In genomic region chr1:168344262-168344661, GRCm38 (mm10) we compare ENCODE assay signal across 17 mouse cellular contexts.
DNase-seq lines count a peak whose midpoint lies in the region; ATAC-seq and TF ChIP-seq lines count a peak whose summit lies in the region.
"Had no signal": no experiment of that assay in that cellular context is flagged by ENCODE, and none has a peak within 500 bp of the region (broad histone marks: within the 10 kb centered on the region; RNA-seq: fewer than 3 reads in every experiment).

No protein-coding gene starts in this region.

- H3K27ac ChIP-seq in forebrain, embryonic 13.5 days: 0 out of 2 replicates have a peak overlapping the region, but pooled peaks have one; percentile 27
- H3K27ac ChIP-seq in forebrain, embryonic 10.5 days: no peak overlapping the region
- H3K27ac ChIP-seq in layer of hippocampus, adult 2 months: peak overlapping the region; percentile 23; the same call in 1 of the 2 replicates
- 0 out of 2 replicates have a peak overlapping the region, but pooled peaks have one; percentile 28 for H3K27ac ChIP-seq in neural tube, embryonic 15.5 days (replicated peaks)
- H3K27ac ChIP-seq in kidney, embryonic 14.5 days (ENCODE audit: low read depth, low read length): no peak overlapping the region
- H3K27ac ChIP-seq: liver, embryonic 14.5 days had no signal

- H3K4me1 ChIP-seq in forebrain, embryonic 13.5 days: peaks cover 81% of the 10 kb centered on the region
- H3K4me1 ChIP-seq in forebrain, embryonic 10.5 days: peaks cover 76% of the 10 kb centered on the region
- H3K4me1 ChIP-seq in neural tube, embryonic 15.5 days: peaks cover 35% of the 10 kb centered on the region
- H3K4me1 ChIP-seq in kidney, embryonic 14.5 days (ENCODE audit: control insufficient read depth, insufficient read depth, low read length): peaks cover 30% of the 10 kb centered on the region

- H3K4me3 ChIP-seq in forebrain, embryonic 13.5 days: no peak overlapping the region
- no peak overlapping the region for H3K4me3 ChIP-seq in forebrain, embryonic 10.5 days
- H3K4me3 ChIP-seq in layer of hippocampus, adult 2 months: no peak overlapping the region
- no peak overlapping the region for H3K4me3 ChIP-seq in neural tube, embryonic 15.5 days (replicated peaks)
- no peak overlapping the region for H3K4me3 ChIP-seq in kidney, embryonic 14.5 days (ENCODE audit: low read length)
- H3K4me3 ChIP-seq: hindbrain, embryonic 15.5 days; megakaryocyte, embryonic 14.5 days had no signal

- 76% methylated on average over 5 of the region's 5 CpGs for WGBS in forebrain, embryonic 13.5 days
- WGBS in forebrain, embryonic 10.5 days: 82% methylated on average over 5 of the region's 5 CpGs
- WGBS in neural tube, embryonic 15.5 days: 73% methylated on average over 5 of the region's 5 CpGs
- WGBS in kidney, embryonic 14.5 days: 77% methylated on average over 5 of the region's 5 CpGs

- H3K9ac ChIP-seq in forebrain, embryonic 13.5 days: no peak overlapping the region
- no peak overlapping the region for H3K9ac ChIP-seq in neural tube, embryonic 15.5 days (replicated peaks)
- no peak overlapping the region for H3K9ac ChIP-seq in kidney, embryonic 14.5 days (ENCODE audit: low read depth, low read length)
- H3K9ac ChIP-seq: hindbrain, embryonic 15.5 days; liver, embryonic 14.5 days had no signal

- H3K9me3 ChIP-seq in forebrain, embryonic 13.5 days (replicated peaks): no peaks in the 10 kb centered on the region
- no peaks in the 10 kb centered on the region for H3K9me3 ChIP-seq in forebrain, embryonic 10.5 days
- no peaks in the 10 kb centered on the region for H3K9me3 ChIP-seq in neural tube, embryonic 15.5 days (replicated peaks)
- H3K9me3 ChIP-seq in kidney, embryonic 14.5 days (ENCODE audit: control insufficient read depth, low read length): no peaks in the 10 kb centered on the region
- H3K9me3 ChIP-seq: hindbrain, embryonic 15.5 days; megakaryocyte, embryonic 14.5 days had no signal

- TF ChIP-seq CTCF in layer of hippocampus, adult 2 months (conservative IDR thresholded peaks at IDR 0.05): no peak

- no peak for DNase-seq in forebrain, embryonic 10.5 days (ENCODE audit: extremely low spot score, low spot score)
- no peak for DNase-seq in layer of hippocampus, adult 2 months (ENCODE audit: low spot score in 2 of 2)
- DNase-seq in layer of hippocampus, postnatal 14 days (ENCODE audit: low spot score in 2 of 2): no peak
- DNase-seq in neural tube, embryonic 10.5 days (ENCODE audit: extremely low spot score, low spot score): no peak
- DNase-seq: adrenal gland, postnatal 25 days; cerebellum, adult 2 months; gastrocnemius, postnatal 14 days; left cerebral cortex, postnatal 4 days; lung, postnatal 14 days; right cerebral cortex, adult 18-20 months had no signal

- no peak overlapping the region for H3K4me2 ChIP-seq in forebrain, embryonic 13.5 days
- H3K4me2 ChIP-seq in neural tube, embryonic 15.5 days: no peak overlapping the region
- no peak overlapping the region for H3K4me2 ChIP-seq in kidney, embryonic 14.5 days (replicated peaks; ENCODE audit: low read depth, low read length)
- H3K4me2 ChIP-seq: hindbrain, embryonic 15.5 days had no signal

- no peaks in the 10 kb centered on the region for H3K27me3 ChIP-seq in forebrain, embryonic 13.5 days
- H3K27me3 ChIP-seq in forebrain, embryonic 10.5 days (ENCODE audit: poor library complexity, severe bottlenecking): no peaks in the 10 kb centered on the region
- H3K27me3 ChIP-seq in neural tube, embryonic 15.5 days (replicated peaks): no peaks in the 10 kb centered on the region
- H3K27me3 ChIP-seq in kidney, embryonic 14.5 days (ENCODE audit: control insufficient read depth, insufficient read depth, low read length): no peaks in the 10 kb centered on the region
- H3K27me3 ChIP-seq: hindbrain, embryonic 15.5 days; megakaryocyte, embryonic 14.5 days had no signal

- H3K36me3 ChIP-seq in forebrain, embryonic 13.5 days (ENCODE audit: poor library complexity, severe bottlenecking): no peaks in the 10 kb centered on the region
- peaks cover 2% of the 10 kb centered on the region; the same call in 1 of the 2 replicates for H3K36me3 ChIP-seq in forebrain, embryonic 10.5 days (replicated peaks)
- no peaks in the 10 kb centered on the region for H3K36me3 ChIP-seq in neural tube, embryonic 15.5 days
- peaks cover 5% of the 10 kb centered on the region; the same call in 1 of the 2 replicates for H3K36me3 ChIP-seq in kidney, embryonic 14.5 days (ENCODE audit: control insufficient read depth, insufficient read depth, low read length)
- H3K36me3 ChIP-seq: hindbrain, embryonic 15.5 days had no signal

- ATAC-seq in forebrain, embryonic 13.5 days: no peak
- no peak for ATAC-seq in neural tube, embryonic 15.5 days (ENCODE audit: low FRiP score)
- ATAC-seq in megakaryocyte-erythroid progenitor cell, adult 5-6 weeks (replicated peaks; ENCODE audit: low FRiP score, low TSS enrichment, poor library complexity, severe bottlenecking): no peak
- ATAC-seq in kidney, embryonic 14.5 days (ENCODE audit: low FRiP score, low TSS enrichment): no peak

Comparison
In these comparisons a context has a peak if more than half of its experiments do, and no peak if none do; other contexts are left out.
1. H3K27ac ChIP-seq: peak in forebrain, embryonic 13.5 days (single experiment), layer of hippocampus, adult 2 months (single experiment) and neural tube, embryonic 15.5 days (single experiment); none in forebrain, embryonic 10.5 days (single experiment) and kidney, embryonic 14.5 days (single experiment).